Mouse (Mus musculus): ENCODE measurements around the gene Gm8206. TPM values are rescaled to one million over a fixed set of nuclear protein-coding genes. Genes with fewer than 3 reads are reported as not detected.

Gm8206 gene
- 0.76 TPM for polyA plus RNA-seq (2014; fragmentation: Illumina TruSeq; extraction: RNeasy Lipid Tissue Mini Kit (QIAGEN cat#74804); ENCODE audit: low read depth, low replicate concordance)

DNA sequence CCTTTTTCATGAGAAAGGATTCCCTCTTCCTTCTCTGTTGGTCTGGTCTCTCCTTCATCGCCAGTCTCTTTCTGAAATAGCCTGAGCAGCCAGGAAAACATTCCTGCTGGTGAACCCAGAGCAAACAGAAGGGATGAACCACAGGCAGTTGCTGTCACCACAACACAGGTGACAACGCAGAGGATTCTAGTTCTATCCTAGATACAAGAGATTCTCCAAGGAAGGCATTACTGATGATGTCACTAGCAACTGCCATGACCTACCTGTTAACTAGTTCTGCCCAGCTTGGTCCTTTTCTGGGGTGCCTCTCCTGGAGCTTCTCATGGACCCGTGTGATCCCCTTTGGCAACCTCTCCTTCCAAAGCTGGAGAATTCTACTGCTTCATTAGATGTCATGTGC, at the start of gene Gm8206:
TSS of gene Gm8206 (minus strand) at position 101 of the 400 bp plus-strand sequence.

DNA sequence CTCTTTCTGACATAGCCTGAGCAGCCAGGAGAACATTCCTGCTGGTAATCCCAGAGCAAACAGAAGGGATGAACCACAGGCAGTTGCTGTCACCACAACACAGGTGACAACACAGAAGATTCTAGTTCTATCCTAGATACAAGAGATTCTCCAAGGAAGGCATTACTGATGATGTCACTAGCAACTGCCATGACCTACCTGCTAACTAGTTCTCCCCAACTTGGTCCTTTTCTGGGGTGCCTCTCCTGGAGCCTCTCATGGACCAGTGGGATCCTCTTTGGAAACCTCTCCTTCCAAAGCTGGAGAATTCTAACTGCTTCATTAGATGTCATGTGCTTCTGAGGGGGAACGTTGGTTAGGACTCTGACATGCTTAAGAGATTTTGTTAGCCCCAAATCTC, 32.0 kb upstream of the Gm8206 start, which contains the start of gene Gm3476:
TSS of gene Gm3476 (minus strand) at position 101 of the 400 bp plus-strand sequence.

GRCm38 (mm10) chr14:6108272-6108925, 14.7 kb upstream of the Gm8206 start, which contains the start of gene Gm3468:
Gm3468 (minus strand) TSS chr14:6108665.

GRCm38 (mm10) chr14:6058167-6058566, 35.6 kb downstream of the Gm8206 start, which contains the start of gene Gm6337:
Gm6337 (minus strand) TSS chr14:6058267.

GRCm38 (mm10) chr14:5979037-5979436, 114.7 kb downstream of the Gm8206 start, which contains the start of gene Gm3453:
Gm3453 (minus strand) TSS chr14:5979137.

Other genes starting within 250 kb of the Gm8206 start
- gene Gm8237, start 213.6 kb downstream of the Gm8206 start, polyA plus RNA-seq (2014; fragmentation: Illumina TruSeq; extraction: RNeasy Lipid Tissue Mini Kit (QIAGEN cat#74804); ENCODE audit: low read depth, low replicate concordance) = not detected
- 0.37 TPM for gene Gm3248, start 132.2 kb downstream of the Gm8206 start, polyA plus RNA-seq (2014; fragmentation: Illumina TruSeq; extraction: RNeasy Lipid Tissue Mini Kit (QIAGEN cat#74804); ENCODE audit: low read depth, low replicate concordance)
- not detected for gene Gm3453, start 114.8 kb downstream of the Gm8206 start, polyA plus RNA-seq (2014; fragmentation: Illumina TruSeq; extraction: RNeasy Lipid Tissue Mini Kit (QIAGEN cat#74804); ENCODE audit: low read depth, low replicate concordance)
- not detected for gene Gm6337, start 35.7 kb downstream of the Gm8206 start, polyA plus RNA-seq (2014; fragmentation: Illumina TruSeq; extraction: RNeasy Lipid Tissue Mini Kit (QIAGEN cat#74804); ENCODE audit: low read depth, low replicate concordance)
- 0.71 TPM for gene Gm3468, start 14.7 kb upstream of the Gm8206 start, polyA plus RNA-seq (2014; fragmentation: Illumina TruSeq; extraction: RNeasy Lipid Tissue Mini Kit (QIAGEN cat#74804); ENCODE audit: low read depth, low replicate concordance)
- gene Gm3476, start 31.9 kb upstream of the Gm8206 start, polyA plus RNA-seq (2014; fragmentation: Illumina TruSeq; extraction: RNeasy Lipid Tissue Mini Kit (QIAGEN cat#74804); ENCODE audit: low read depth, low replicate concordance) = not detected
- gene Gm21560, start 125.3 kb upstream of the Gm8206 start, polyA plus RNA-seq (2014; fragmentation: Illumina TruSeq; extraction: RNeasy Lipid Tissue Mini Kit (QIAGEN cat#74804); ENCODE audit: low read depth, low replicate concordance) = not detected
- gene Gm3411, start 193.3 kb upstream of the Gm8206 start, polyA plus RNA-seq (2014; fragmentation: Illumina TruSeq; extraction: RNeasy Lipid Tissue Mini Kit (QIAGEN cat#74804); ENCODE audit: low read depth, low replicate concordance) = not detected
- gene Gm21103, start 210.9 kb upstream of the Gm8206 start, polyA plus RNA-seq (2014; fragmentation: Illumina TruSeq; extraction: RNeasy Lipid Tissue Mini Kit (QIAGEN cat#74804); ENCODE audit: low read depth, low replicate concordance) = not detected
- gene Gm3618, start 249.7 kb upstream of the Gm8206 start, polyA plus RNA-seq (2014; fragmentation: Illumina TruSeq; extraction: RNeasy Lipid Tissue Mini Kit (QIAGEN cat#74804); ENCODE audit: low read depth, low replicate concordance) = not detected

Data from heart, adult 10 weeks (tissue).